8 mouse cellular contexts compared by ENCODE assay signal in genomic region chr14:60251281-60252003, GRCm38 (mm10). TPM values are rescaled to one million over a fixed set of nuclear protein-coding genes. Genes with fewer than 3 reads are reported as not detected.
DNase-seq lines count a peak whose midpoint lies in the region; ATAC-seq and TF ChIP-seq lines count a peak whose summit lies in the region.

Gene Nupl1, minus strand, starts transcription at chr14:60251431.
Gene Gm49336, minus strand, starts transcription at chr14:60251507.

- peak within 1 kb of the TSS; percentile 91 for H3K9ac ChIP-seq in heart, embryonic 12.5 days
- peak within 1 kb of the TSS; percentile 96 for H3K9ac ChIP-seq in kidney, postnatal 0 days (ENCODE audit: low read depth, low read length)
- H3K9ac ChIP-seq in liver, embryonic 11.5 days (ENCODE audit: low read depth, low read length), result peak within 1 kb of the TSS; percentile 94
- H3K9ac ChIP-seq in stomach, embryonic 14.5 days (replicated peaks; ENCODE audit: low read depth, low read length), result peak within 1 kb of the TSS; percentile 98

- H3K4me1 ChIP-seq in heart, embryonic 12.5 days (replicated peaks), result peaks cover 18% of the 10 kb centered on the region
- no peaks in the 10 kb centered on the region; the same call in 1 of the 2 replicates for H3K4me1 ChIP-seq in kidney, postnatal 0 days (replicated peaks; ENCODE audit: insufficient read depth, low read length)
- peaks cover 10% of the 10 kb centered on the region for H3K4me1 ChIP-seq in liver, embryonic 11.5 days (replicated peaks; ENCODE audit: control insufficient read depth, insufficient read depth, low read length)
- H3K4me1 ChIP-seq in stomach, embryonic 14.5 days (ENCODE audit: control insufficient read depth, insufficient read depth, low read length), result peaks cover 13% of the 10 kb centered on the region; the same call in 1 of the 2 replicates

- peak within 1 kb of the TSS; percentile 91 for H3K27ac ChIP-seq in heart, embryonic 12.5 days (ENCODE audit: poor library complexity, severe bottlenecking)
- H3K27ac ChIP-seq in kidney, postnatal 0 days, result peak within 1 kb of the TSS; percentile 96
- H3K27ac ChIP-seq in liver, embryonic 11.5 days (ENCODE audit: low read depth, low read length), result peak within 1 kb of the TSS; percentile 90
- peak within 1 kb of the TSS; percentile 87 for H3K27ac ChIP-seq in stomach, embryonic 14.5 days (ENCODE audit: low read length)

- H3K36me3 ChIP-seq in heart, embryonic 12.5 days, result no peaks in the 10 kb centered on the region
- 0 out of 2 replicates have a peak, but pooled peaks cover 2% of the 10 kb centered on the region for H3K36me3 ChIP-seq in kidney, postnatal 0 days (ENCODE audit: insufficient read depth, low read length)
- H3K36me3 ChIP-seq in liver, embryonic 11.5 days (ENCODE audit: control insufficient read depth, insufficient read depth, low read length), result no peaks in the 10 kb centered on the region
- H3K36me3 ChIP-seq in stomach, embryonic 14.5 days (ENCODE audit: control insufficient read depth, insufficient read depth, low read length), result no peaks in the 10 kb centered on the region

- H3K9me3 ChIP-seq in heart, embryonic 12.5 days (replicated peaks), result no peaks in the 10 kb centered on the region
- H3K9me3 ChIP-seq in kidney, postnatal 0 days (replicated peaks; ENCODE audit: low read length), result no peaks in the 10 kb centered on the region
- no peaks in the 10 kb centered on the region for H3K9me3 ChIP-seq in liver, embryonic 11.5 days (ENCODE audit: control insufficient read depth, low read length)
- H3K9me3 ChIP-seq in stomach, embryonic 14.5 days (ENCODE audit: control insufficient read depth, low read depth, low read length), result no peaks in the 10 kb centered on the region

- WGBS in heart, embryonic 12.5 days, result under 1% methylated on average over 62 of the region's 62 CpGs
- under 1% methylated on average over 62 of the region's 62 CpGs for WGBS in kidney, postnatal 0 days
- under 1% methylated on average over 62 of the region's 62 CpGs for WGBS in liver, embryonic 11.5 days
- WGBS in stomach, embryonic 14.5 days, result under 1% methylated on average over 62 of the region's 62 CpGs

- peak within 1 kb of the TSS; percentile 79 for H3K4me3 ChIP-seq in heart, embryonic 12.5 days
- H3K4me3 ChIP-seq in kidney, postnatal 0 days (replicated peaks; ENCODE audit: low read depth, low read length), result peak within 1 kb of the TSS; percentile 98
- peak within 1 kb of the TSS; percentile 93 for H3K4me3 ChIP-seq in liver, embryonic 11.5 days (ENCODE audit: low read depth, low read length)
- H3K4me3 ChIP-seq in stomach, embryonic 14.5 days (ENCODE audit: low read depth, low read length), result peak within 1 kb of the TSS; percentile 88

- peak; percentile 97 for ATAC-seq in erythroid progenitor cell, adult 5-6 weeks (replicated peaks; ENCODE audit: low FRiP score, poor library complexity, severe bottlenecking)
- ATAC-seq in heart, embryonic 12.5 days (ENCODE audit: insufficient number of reproducible peaks, low FRiP score), result peak; percentile 100
- peak; percentile 100 for ATAC-seq in kidney, postnatal 0 days (replicated peaks; ENCODE audit: low FRiP score, low read depth)
- peak; percentile 99 for ATAC-seq in liver, embryonic 11.5 days (replicated peaks; ENCODE audit: low FRiP score)
- peak; percentile 100 for ATAC-seq in stomach, embryonic 14.5 days (ENCODE audit: insufficient number of reproducible peaks, insufficient read depth, low FRiP score, low read depth)

- no peak for TF ChIP-seq CTCF in kidney, postnatal 0 days (IDR thresholded peaks at IDR 0.05; ENCODE audit: low read depth)

- DNase-seq in CD4-positive helper T cell, adult 2 months (ENCODE audit: low read depth, low spot score), result peak; percentile 100
- DNase-seq in brain, embryonic 18.5 days (ENCODE audit: low read depth, low spot score), result peak; percentile 98
- DNase-seq in kidney, postnatal 0 days (ENCODE audit: low spot score), result peak; percentile 100
- peak; percentile 95 for DNase-seq in liver, embryonic 11.5 days (ENCODE audit: low spot score)
- DNase-seq in naive thymus-derived CD4-positive, alpha-beta T cell, adult 2 months (ENCODE audit: low read depth), result peak; percentile 99

- H3K4me2 ChIP-seq in heart, embryonic 12.5 days, result peak within 1 kb of the TSS; percentile 80
- H3K4me2 ChIP-seq in kidney, postnatal 0 days (ENCODE audit: low read length), result peak within 1 kb of the TSS; percentile 89
- H3K4me2 ChIP-seq in liver, embryonic 11.5 days, result peak within 1 kb of the TSS; percentile 87
- peak within 1 kb of the TSS; percentile 64 for H3K4me2 ChIP-seq in stomach, embryonic 14.5 days (replicated peaks; ENCODE audit: low read depth, low read length)

- no peaks in the 10 kb centered on the region for H3K27me3 ChIP-seq in heart, embryonic 12.5 days (replicated peaks)
- H3K27me3 ChIP-seq in kidney, postnatal 0 days (ENCODE audit: insufficient read depth, low read length), result no peaks in the 10 kb centered on the region
- no peaks in the 10 kb centered on the region for H3K27me3 ChIP-seq in liver, embryonic 11.5 days (replicated peaks; ENCODE audit: control insufficient read depth, insufficient read depth, low read length)
- no peaks in the 10 kb centered on the region for H3K27me3 ChIP-seq in stomach, embryonic 14.5 days (ENCODE audit: control insufficient read depth, insufficient read depth, low read length)

RNA-seq across cellular contexts. Expression of gene Nupl1, which starts in this region (rescaled TPM):
- total RNA-seq in erythroid progenitor cell, adult 5-6 weeks (2015; ENCODE audit: low replicate concordance), result not detected in 2 replicates
- not detected in 2 replicates for total RNA-seq in erythroid progenitor cell, adult 5-6 weeks (2017; ENCODE audit: low replicate concordance)
- not detected in 2 replicates for polyA plus RNA-seq in heart, embryonic 12.5 days (2016; fragmentation: Nextera tagmentation; extraction: Ambion mirVana)
- polyA plus RNA-seq in kidney, postnatal 0 days (2015; fragmentation: Nextera tagmentation; extraction: Ambion mirVana), result not detected in 2 replicates
- not detected in 2 replicates for polyA plus RNA-seq in liver, embryonic 11.5 days (2014; fragmentation: Nextera tagmentation; extraction: Ambion mirVana)
- polyA plus RNA-seq in stomach, embryonic 14.5 days (2014; fragmentation: Nextera tagmentation; extraction: Ambion mirVana), result 0.13 TPM in 1 of 2 replicates, not detected in the other

RNA-seq across cellular contexts. Expression of gene Gm49336, which starts in this region (rescaled TPM):
- total RNA-seq in erythroid progenitor cell, adult 5-6 weeks (2015; ENCODE audit: low replicate concordance), result 55.9 and 69.2 TPM in 2 replicates
- 64.8 and 106 TPM in 2 replicates for total RNA-seq in erythroid progenitor cell, adult 5-6 weeks (2017; ENCODE audit: low replicate concordance)
- 52.5 and 53.8 TPM in 2 replicates for polyA plus RNA-seq in heart, embryonic 12.5 days (2016; fragmentation: Nextera tagmentation; extraction: Ambion mirVana)
- 32.6 and 33.4 TPM in 2 replicates for polyA plus RNA-seq in kidney, postnatal 0 days (2015; fragmentation: Nextera tagmentation; extraction: Ambion mirVana)
- polyA plus RNA-seq in liver, embryonic 11.5 days (2014; fragmentation: Nextera tagmentation; extraction: Ambion mirVana), result 70.0 and 75.1 TPM in 2 replicates
- polyA plus RNA-seq in stomach, embryonic 14.5 days (2014; fragmentation: Nextera tagmentation; extraction: Ambion mirVana), result 62.7 and 66.2 TPM in 2 replicates

Comparison
In these comparisons a context has a peak if more than half of its experiments do, and no peak if none do; other contexts are left out.
1. Peak in every context shown above with its lines: DNase-seq, ATAC-seq, H3K4me3 ChIP-seq and H3K27ac ChIP-seq.